In the genomic region with DNA sequence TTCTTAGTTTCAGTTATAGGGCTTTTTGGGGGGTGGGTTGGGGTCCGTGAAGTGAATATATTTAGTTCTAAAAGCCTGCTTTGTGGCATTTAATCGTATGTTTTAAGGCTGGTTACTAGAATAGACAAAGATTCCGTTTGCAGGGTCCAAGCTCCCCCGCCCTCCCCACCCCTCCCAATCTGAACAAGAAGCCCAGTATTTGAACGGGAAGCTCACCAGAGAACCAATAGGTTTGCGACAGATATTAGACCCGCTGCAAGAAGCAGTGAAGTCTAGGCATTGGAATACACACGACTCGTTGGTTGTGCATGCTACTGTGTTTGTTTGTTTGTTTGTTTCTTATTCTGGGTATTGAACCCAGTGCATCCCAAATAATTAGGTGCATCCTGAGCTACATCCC, we compare ENCODE assay signal across 16 mouse cellular contexts. TPM values are rescaled to one million over a fixed set of nuclear protein-coding genes. Genes with fewer than 3 reads are reported as not detected.
DNase-seq lines count a peak whose midpoint lies in the region; ATAC-seq and TF ChIP-seq lines count a peak whose summit lies in the region.
"Had no signal": no experiment of that assay in that cellular context is flagged by ENCODE, and none has a peak within 500 bp of the region (broad histone marks: within the 10 kb centered on the region; RNA-seq: fewer than 3 reads in every experiment).

No protein-coding gene starts in this region.

- DNase-seq in forebrain, embryonic 10.5 days (ENCODE audit: extremely low spot score, low spot score) = no peak
- DNase-seq in kidney, postnatal 36 days = no peak
- no peak for DNase-seq in embryonic facial prominence, embryonic 11.5 days (ENCODE audit: low spot score)
- DNase-seq in embryo, embryonic 10.5 days (ENCODE audit: low spot score) = no peak
- no peak for DNase-seq in layer of hippocampus, adult 2 months (ENCODE audit: low spot score in 2 of 2)
- DNase-seq: cerebellum, adult 9-10 months; gastrocnemius, postnatal 36 days; kidney, adult 11 months had no signal

- H3K27ac ChIP-seq in forebrain, embryonic 13.5 days = no peak overlapping the region
- H3K27ac ChIP-seq in forebrain, embryonic 10.5 days = no peak overlapping the region
- H3K27ac ChIP-seq in kidney, embryonic 16.5 days (ENCODE audit: low read length) = no peak overlapping the region
- H3K27ac ChIP-seq in embryonic facial prominence, embryonic 11.5 days (replicated peaks; ENCODE audit: low read depth, low read length) = no peak overlapping the region
- no peak overlapping the region for H3K27ac ChIP-seq in neural tube, embryonic 13.5 days (replicated peaks)
- H3K27ac ChIP-seq in layer of hippocampus, adult 2 months = no peak overlapping the region
- H3K27ac ChIP-seq: liver, embryonic 14.5 days had no signal

- peak overlapping the region; percentile 62; the same call in 1 of the 2 replicates for H3K4me2 ChIP-seq in forebrain, embryonic 13.5 days
- H3K4me2 ChIP-seq in kidney, embryonic 16.5 days (replicated peaks; ENCODE audit: low read depth, low read length) = no peak overlapping the region; the same call in 1 of the 2 replicates
- H3K4me2 ChIP-seq in embryonic facial prominence, embryonic 11.5 days (ENCODE audit: low read depth, low read length) = no peak overlapping the region
- peak overlapping the region; percentile 60 for H3K4me2 ChIP-seq in neural tube, embryonic 13.5 days

- ATAC-seq in forebrain, embryonic 13.5 days = no peak
- no peak for ATAC-seq in kidney, embryonic 16.5 days (ENCODE audit: low FRiP score, low TSS enrichment)
- no peak for ATAC-seq in embryonic facial prominence, embryonic 11.5 days (replicated peaks; ENCODE audit: insufficient number of reproducible peaks, low FRiP score, low TSS enrichment, low read depth)
- no peak for ATAC-seq in neural tube, embryonic 13.5 days (ENCODE audit: low read depth)
- ATAC-seq: Patski had no signal

- peaks cover 10% of the 10 kb centered on the region for H3K4me1 ChIP-seq in forebrain, embryonic 13.5 days
- H3K4me1 ChIP-seq in forebrain, embryonic 10.5 days = peaks cover 10% of the 10 kb centered on the region
- 0 out of 2 replicates have a peak, but pooled peaks cover 8% of the 10 kb centered on the region for H3K4me1 ChIP-seq in kidney, embryonic 16.5 days (ENCODE audit: insufficient read depth, low read length)
- no peaks in the 10 kb centered on the region for H3K4me1 ChIP-seq in embryonic facial prominence, embryonic 11.5 days (ENCODE audit: control insufficient read depth, insufficient read depth, low read length)
- H3K4me1 ChIP-seq in neural tube, embryonic 13.5 days (replicated peaks) = peaks cover 8% of the 10 kb centered on the region

- no peak for TF ChIP-seq CTCF in layer of hippocampus, adult 2 months (conservative IDR thresholded peaks at IDR 0.05)

- peaks cover 68% of the 10 kb centered on the region for H3K27me3 ChIP-seq in forebrain, embryonic 13.5 days
- peaks cover 74% of the 10 kb centered on the region for H3K27me3 ChIP-seq in forebrain, embryonic 10.5 days (ENCODE audit: poor library complexity, severe bottlenecking)
- H3K27me3 ChIP-seq in kidney, embryonic 16.5 days (ENCODE audit: insufficient read depth, low read length) = peaks cover 52% of the 10 kb centered on the region
- peaks cover 42% of the 10 kb centered on the region for H3K27me3 ChIP-seq in embryonic facial prominence, embryonic 11.5 days (ENCODE audit: control insufficient read depth, insufficient read depth, low read length)
- H3K27me3 ChIP-seq in neural tube, embryonic 13.5 days = peaks cover 69% of the 10 kb centered on the region

- no peaks in the 10 kb centered on the region for H3K36me3 ChIP-seq in forebrain, embryonic 13.5 days (ENCODE audit: poor library complexity, severe bottlenecking)
- no peaks in the 10 kb centered on the region for H3K36me3 ChIP-seq in forebrain, embryonic 10.5 days (replicated peaks)
- H3K36me3 ChIP-seq in kidney, embryonic 16.5 days (ENCODE audit: insufficient read depth, low read length) = no peaks in the 10 kb centered on the region
- no peaks in the 10 kb centered on the region for H3K36me3 ChIP-seq in embryonic facial prominence, embryonic 11.5 days (replicated peaks; ENCODE audit: control insufficient read depth, insufficient read depth, low read depth, low read length)
- no peaks in the 10 kb centered on the region for H3K36me3 ChIP-seq in neural tube, embryonic 13.5 days

- 59% methylated on average over 9 of the region's 9 CpGs for WGBS in forebrain, embryonic 13.5 days
- 73% methylated on average over 9 of the region's 9 CpGs for WGBS in forebrain, embryonic 10.5 days
- 60% methylated on average over 9 of the region's 9 CpGs for WGBS in kidney, embryonic 16.5 days
- 63% methylated on average over 9 of the region's 9 CpGs for WGBS in embryonic facial prominence, embryonic 11.5 days
- 68% methylated on average over 9 of the region's 9 CpGs for WGBS in neural tube, embryonic 13.5 days

- no peaks in the 10 kb centered on the region for H3K9me3 ChIP-seq in forebrain, embryonic 13.5 days (replicated peaks)
- no peaks in the 10 kb centered on the region for H3K9me3 ChIP-seq in forebrain, embryonic 10.5 days
- no peaks in the 10 kb centered on the region for H3K9me3 ChIP-seq in kidney, embryonic 16.5 days (ENCODE audit: low read length)
- no peaks in the 10 kb centered on the region for H3K9me3 ChIP-seq in embryonic facial prominence, embryonic 11.5 days (replicated peaks; ENCODE audit: control insufficient read depth, low read length)
- no peaks in the 10 kb centered on the region for H3K9me3 ChIP-seq in neural tube, embryonic 13.5 days

- no peak overlapping the region for H3K4me3 ChIP-seq in forebrain, embryonic 13.5 days
- no peak overlapping the region for H3K4me3 ChIP-seq in forebrain, embryonic 10.5 days
- H3K4me3 ChIP-seq in kidney, embryonic 16.5 days (ENCODE audit: low read length) = peak overlapping the region; percentile 47
- peak overlapping the region; percentile 36; the same call in 1 of the 2 replicates for H3K4me3 ChIP-seq in embryonic facial prominence, embryonic 11.5 days (ENCODE audit: low read depth, low read length)
- peak overlapping the region; percentile 49; the same call in 1 of the 2 replicates for H3K4me3 ChIP-seq in neural tube, embryonic 13.5 days
- H3K4me3 ChIP-seq in layer of hippocampus, adult 2 months = no peak overlapping the region

- H3K9ac ChIP-seq in forebrain, embryonic 13.5 days = no peak overlapping the region
- no peak overlapping the region for H3K9ac ChIP-seq in kidney, embryonic 16.5 days (replicated peaks; ENCODE audit: low read length)
- no peak overlapping the region for H3K9ac ChIP-seq in embryonic facial prominence, embryonic 11.5 days (replicated peaks; ENCODE audit: low read length)
- H3K9ac ChIP-seq in neural tube, embryonic 13.5 days = no peak overlapping the region
- H3K9ac ChIP-seq: liver, embryonic 14.5 days had no signal

RNA-seq across cellular contexts. Expression of gene Ddx43, which starts 0.9 kb away (rescaled TPM):
- 0.15 and 0.19 TPM in 2 replicates for polyA plus RNA-seq in forebrain, embryonic 13.5 days (2015; fragmentation: Nextera tagmentation; extraction: Ambion mirVana)
- 0.17 and 0.24 TPM in 2 replicates for polyA plus RNA-seq in forebrain, embryonic 10.5 days (2016; fragmentation: Nextera tagmentation; extraction: Ambion mirVana)
- polyA plus RNA-seq in kidney, embryonic 16.5 days (2015; fragmentation: Nextera tagmentation; extraction: Ambion mirVana) = 0.28 and 0.50 TPM in 2 replicates
- 0.15 TPM in 1 of 2 replicates, not detected in the other for polyA plus RNA-seq in embryonic facial prominence, embryonic 11.5 days (2014; fragmentation: Nextera tagmentation; extraction: Ambion mirVana)
- 0.18 and 0.25 TPM in 2 replicates for polyA plus RNA-seq in neural tube, embryonic 13.5 days (2015; fragmentation: Nextera tagmentation; extraction: Ambion mirVana)
- total RNA-seq in layer of hippocampus, adult 2 months (2021) = not detected
- total RNA-seq: adrenal gland, postnatal 36 days; gastrocnemius, postnatal 36 days; megakaryocyte-erythroid progenitor cell, adult 5-6 weeks had no signal

RNA-seq across cellular contexts. Expression of gene Ooep, which starts 18.0 kb away (rescaled TPM):
- polyA plus RNA-seq in forebrain, embryonic 13.5 days (2015; fragmentation: Nextera tagmentation; extraction: Ambion mirVana) = 6.1 and 6.3 TPM in 2 replicates
- polyA plus RNA-seq in forebrain, embryonic 10.5 days (2016; fragmentation: Nextera tagmentation; extraction: Ambion mirVana) = 2.3 and 3.2 TPM in 2 replicates
- 1.6 and 2.0 TPM in 2 replicates for polyA plus RNA-seq in kidney, embryonic 16.5 days (2015; fragmentation: Nextera tagmentation; extraction: Ambion mirVana)
- polyA plus RNA-seq in embryonic facial prominence, embryonic 11.5 days (2014; fragmentation: Nextera tagmentation; extraction: Ambion mirVana) = 1.4 and 1.9 TPM in 2 replicates
- polyA plus RNA-seq in neural tube, embryonic 13.5 days (2015; fragmentation: Nextera tagmentation; extraction: Ambion mirVana) = 2.6 and 4.6 TPM in 2 replicates
- under 1 TPM in 1 of 2 experiments, not detected in 1; 0.17 TPM for total RNA-seq in layer of hippocampus, adult 2 months (2021)
- total RNA-seq: adrenal gland, postnatal 36 days; gastrocnemius, postnatal 36 days; layer of hippocampus, postnatal 25 days; megakaryocyte-erythroid progenitor cell, adult 5-6 weeks had no signal
- polyA plus RNA-seq: Patski had no signal

RNA-seq across cellular contexts. Expression of gene Dppa5a, which starts 28.5 kb away (rescaled TPM):
- polyA plus RNA-seq in forebrain, embryonic 13.5 days (2015; fragmentation: Nextera tagmentation; extraction: Ambion mirVana) = 1.1 and 1.2 TPM in 2 replicates
- 0.36 TPM in 1 of 2 replicates, not detected in the other for polyA plus RNA-seq in forebrain, embryonic 10.5 days (2016; fragmentation: Nextera tagmentation; extraction: Ambion mirVana)
- 0.27 TPM in 1 of 2 replicates, not detected in the other for polyA plus RNA-seq in kidney, embryonic 16.5 days (2015; fragmentation: Nextera tagmentation; extraction: Ambion mirVana)
- not detected in 2 replicates for polyA plus RNA-seq in embryonic facial prominence, embryonic 11.5 days (2014; fragmentation: Nextera tagmentation; extraction: Ambion mirVana)
- 1.9 TPM in 2 replicates for polyA plus RNA-seq in neural tube, embryonic 13.5 days (2015; fragmentation: Nextera tagmentation; extraction: Ambion mirVana)
- not detected for total RNA-seq in layer of hippocampus, adult 2 months (2021)
- total RNA-seq: adrenal gland, postnatal 36 days; gastrocnemius, postnatal 36 days; layer of hippocampus, postnatal 25 days; megakaryocyte-erythroid progenitor cell, adult 5-6 weeks had no signal
- polyA plus RNA-seq: liver, embryonic 14.5 days; Patski had no signal

RNA-seq across cellular contexts. Expression of gene Gsta2, which starts 40.9 kb away (rescaled TPM):
- polyA plus RNA-seq in forebrain, embryonic 13.5 days (2015; fragmentation: Nextera tagmentation; extraction: Ambion mirVana) = not detected in 2 replicates
- polyA plus RNA-seq in forebrain, embryonic 10.5 days (2016; fragmentation: Nextera tagmentation; extraction: Ambion mirVana) = not detected in 2 replicates
- 92.0 and 109 TPM in 2 replicates for polyA plus RNA-seq in kidney, embryonic 16.5 days (2015; fragmentation: Nextera tagmentation; extraction: Ambion mirVana)
- not detected in 2 replicates for polyA plus RNA-seq in embryonic facial prominence, embryonic 11.5 days (2014; fragmentation: Nextera tagmentation; extraction: Ambion mirVana)
- not detected in 2 replicates for polyA plus RNA-seq in neural tube, embryonic 13.5 days (2015; fragmentation: Nextera tagmentation; extraction: Ambion mirVana)
- not detected for total RNA-seq in layer of hippocampus, adult 2 months (2021)
- total RNA-seq: gastrocnemius, postnatal 36 days; layer of hippocampus, postnatal 25 days; megakaryocyte-erythroid progenitor cell, adult 5-6 weeks had no signal

RNA-seq across cellular contexts. Expression of gene Cgas, which starts 46.5 kb away (rescaled TPM):
- polyA plus RNA-seq in forebrain, embryonic 13.5 days (2015; fragmentation: Nextera tagmentation; extraction: Ambion mirVana) = 0.47 and 0.62 TPM in 2 replicates
- 0.27 and 0.32 TPM in 2 replicates for polyA plus RNA-seq in forebrain, embryonic 10.5 days (2016; fragmentation: Nextera tagmentation; extraction: Ambion mirVana)
- 2.1 and 2.8 TPM in 2 replicates for polyA plus RNA-seq in kidney, embryonic 16.5 days (2015; fragmentation: Nextera tagmentation; extraction: Ambion mirVana)
- 0.84 and 0.92 TPM in 2 replicates for polyA plus RNA-seq in embryonic facial prominence, embryonic 11.5 days (2014; fragmentation: Nextera tagmentation; extraction: Ambion mirVana)
- polyA plus RNA-seq in neural tube, embryonic 13.5 days (2015; fragmentation: Nextera tagmentation; extraction: Ambion mirVana) = 0.64 and 0.85 TPM in 2 replicates
- under 1 TPM; 0.79 to 0.92 TPM for total RNA-seq in layer of hippocampus, adult 2 months (2021)

Comparison
In these comparisons a context has a peak if more than half of its experiments do, and no peak if none do; other contexts are left out.
1. H3K4me2 ChIP-seq: peak in forebrain, embryonic 13.5 days (single experiment) and neural tube, embryonic 13.5 days (single experiment); none in kidney, embryonic 16.5 days (single experiment) and embryonic facial prominence, embryonic 11.5 days (single experiment).
2. H3K4me3 ChIP-seq: peak in kidney, embryonic 16.5 days (single experiment), embryonic facial prominence, embryonic 11.5 days (single experiment) and neural tube, embryonic 13.5 days (single experiment); none in forebrain, embryonic 13.5 days (single experiment), forebrain, embryonic 10.5 days (single experiment) and layer of hippocampus, adult 2 months (single experiment).